Mouse (Mus musculus) spleen, postnatal 0 days (tissue): Measurements from ENCODE around the gene 4933424G06Rik. TPM values are rescaled to one million over a fixed set of nuclear protein-coding genes. Genes with fewer than 3 reads are reported as not detected.

ENCODE experiments used
- polyA plus RNA-seq: library from polyadenylated mRNA; unstranded; fragments of >200 nt; fragmentation: Nextera tagmentation; extraction: Ambion mirVana; gene quantifications from 2 replicates; pipeline ENCODE4 v1.2.1, GENCODE M21; 2015

The 4933424G06Rik gene
- polyA plus RNA-seq: not detected in 2 replicates

DNA sequence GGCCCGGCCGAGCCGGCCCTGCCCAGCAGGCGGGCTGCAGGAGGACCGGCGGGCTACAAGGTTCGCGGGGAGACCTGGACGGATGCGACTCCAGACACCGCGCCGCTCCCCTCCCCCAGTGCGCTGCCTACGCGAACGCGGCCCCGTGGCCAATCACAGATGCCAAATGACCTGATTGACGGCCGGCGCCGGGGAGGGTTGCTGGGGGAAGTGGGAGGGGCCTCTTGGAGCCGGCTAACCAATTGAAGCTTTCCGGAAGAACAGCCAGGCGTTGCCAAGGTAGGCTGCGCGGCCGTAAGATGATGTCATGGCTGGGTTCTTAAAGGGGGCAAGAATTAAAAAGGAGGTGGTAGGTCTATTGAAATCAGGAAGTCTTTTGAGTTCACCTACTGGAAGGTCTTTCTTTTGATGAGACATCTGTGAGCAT lies at the start of gene 4933424G06Rik:
Gene 4933424G06Rik, plus strand, starts transcription at position 296 of the 427 bp plus-strand sequence.

DNA sequence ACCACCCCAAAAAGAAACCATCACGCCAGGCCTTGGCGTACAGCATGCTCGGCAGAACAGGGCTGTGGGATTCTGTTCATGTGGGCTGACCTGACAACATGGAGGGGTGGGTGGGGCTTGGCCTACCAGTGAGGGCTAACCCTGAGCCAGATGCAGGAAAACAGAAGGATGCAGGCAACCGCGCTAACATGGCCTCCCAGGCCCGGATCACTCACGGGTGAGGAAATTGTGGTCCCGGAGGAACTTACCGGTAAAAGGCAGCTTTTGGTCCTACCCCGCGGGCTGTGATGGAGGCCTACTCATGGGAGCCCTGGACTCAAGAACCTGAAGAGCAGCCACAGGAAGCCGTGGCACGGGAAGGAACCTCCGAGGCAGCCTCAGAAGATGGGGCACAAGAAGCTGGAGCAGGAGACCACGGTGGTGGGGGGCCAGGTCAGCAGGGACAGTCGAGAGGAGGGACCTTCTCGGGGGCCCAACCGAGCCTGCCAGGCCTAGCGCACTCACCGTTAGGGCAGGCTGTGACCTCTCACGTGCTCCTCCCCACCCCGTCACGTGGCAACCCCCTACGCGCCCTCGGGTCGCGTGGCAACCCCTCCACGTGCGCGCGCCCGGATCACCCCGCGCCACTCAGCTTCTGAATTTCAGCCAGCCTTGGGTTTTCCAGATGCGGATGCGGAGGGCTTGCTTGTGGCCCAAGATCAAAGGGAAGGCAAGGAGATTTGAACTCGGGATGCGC lies 27.2 kb upstream of the 4933424G06Rik start, which contains the start of gene Fam178b:
Gene Fam178b, minus strand, starts transcription at position 564 of the 736 bp plus-strand sequence.

DNA sequence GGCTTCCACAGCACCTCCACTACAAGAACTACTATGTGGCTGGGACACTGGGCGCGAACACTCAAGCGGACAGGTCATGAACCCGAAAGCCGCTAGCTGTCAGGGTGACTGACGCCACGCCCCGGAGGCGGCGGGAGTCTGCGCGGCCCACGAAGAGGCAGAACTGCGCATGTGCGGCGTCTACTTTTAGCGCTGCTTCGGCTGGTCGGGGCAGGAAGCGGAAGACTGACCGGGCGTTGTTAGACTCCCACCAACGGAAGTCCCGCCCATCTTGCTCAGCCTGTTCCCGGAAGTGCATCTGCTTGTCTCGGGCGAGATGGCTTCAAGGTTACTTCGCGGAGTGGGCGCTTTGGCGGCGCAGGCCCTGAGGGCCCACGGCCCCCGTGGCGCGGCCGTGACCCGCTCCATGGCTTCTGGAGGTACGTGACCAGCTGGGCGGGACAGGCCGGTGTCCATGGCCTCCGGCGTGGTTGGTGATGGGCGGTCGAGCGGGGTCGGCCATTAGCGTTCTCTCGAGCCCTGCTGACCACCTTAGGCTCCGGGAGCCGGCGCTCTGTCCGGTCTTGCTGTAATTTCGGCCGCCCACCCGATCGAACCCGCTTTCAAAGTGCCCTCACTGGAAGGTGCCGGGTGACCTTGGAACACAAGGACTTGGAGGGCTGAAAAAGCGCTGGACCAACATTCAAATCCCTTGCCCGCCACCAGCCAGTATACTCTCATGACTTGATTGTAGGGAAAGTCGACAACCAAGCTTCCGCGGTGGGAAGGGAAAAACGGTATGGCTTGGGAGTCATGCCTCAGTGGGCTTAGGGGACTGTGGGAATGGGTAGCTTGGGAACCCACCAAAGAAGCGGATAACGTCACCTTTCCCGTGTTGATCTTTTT lies 18.4 kb upstream of the 4933424G06Rik start, which contains the start of gene Cox5b:
Gene Cox5b, plus strand, starts transcription at position 179 of the 885 bp plus-strand sequence.

DNA sequence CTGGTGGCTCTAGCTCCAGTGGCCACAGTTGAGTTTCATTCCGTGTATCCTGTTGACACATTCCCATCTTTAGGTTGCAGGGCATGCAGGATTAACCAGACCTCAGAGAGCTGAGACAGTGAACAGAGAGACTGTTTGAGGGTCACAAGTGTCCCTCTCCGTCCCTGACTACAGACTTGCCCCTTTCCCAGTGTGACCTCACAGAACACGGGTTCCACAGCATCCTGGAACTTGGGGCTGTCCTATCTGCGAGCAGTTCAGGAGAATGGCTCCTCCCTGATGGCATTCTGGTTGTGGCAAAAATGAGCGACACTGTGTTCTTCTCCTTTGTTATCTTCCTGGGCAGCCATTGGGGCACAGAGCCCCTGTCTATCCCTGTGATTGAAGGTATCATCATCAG lies 4.4 kb downstream of the 4933424G06Rik start, which contains the start of gene Actr1b:
Gene Actr1b, minus strand, starts transcription at position 112 of the 400 bp plus-strand sequence.

DNA sequence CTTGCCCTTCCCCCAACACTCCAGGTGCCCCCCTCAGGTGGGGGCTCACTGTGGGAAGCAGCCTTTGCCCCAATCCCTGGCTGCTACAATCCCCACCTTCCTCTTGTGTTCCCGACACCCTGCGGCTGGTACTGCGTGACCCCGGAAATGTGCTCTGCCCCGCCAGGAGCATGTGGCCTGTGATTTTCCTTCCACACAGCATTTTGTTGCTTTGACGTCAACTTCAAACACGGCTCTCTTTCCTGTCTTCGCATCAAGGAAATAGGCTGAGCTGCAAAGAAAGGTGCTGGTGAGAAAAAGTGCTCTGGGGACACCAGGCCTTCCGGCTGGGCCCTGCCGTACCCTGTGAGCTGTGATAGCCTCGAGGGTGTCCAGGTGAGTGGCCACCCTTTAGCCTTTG lies 51.6 kb downstream of the 4933424G06Rik start, which contains the start of gene Zap70:
Gene Zap70, plus strand, starts transcription at position 231 of the 400 bp plus-strand sequence.

Other genes starting within 250 kb of the 4933424G06Rik start
- 4.3 and 6.3 TPM in 2 replicates for gene Cnnm4, start 238.5 kb upstream of the 4933424G06Rik start, polyA plus RNA-seq
- 2.0 and 2.8 TPM in 2 replicates for gene Cnnm3, start 198.3 kb upstream of the 4933424G06Rik start, polyA plus RNA-seq
- gene Ankrd23, start 173.3 kb upstream of the 4933424G06Rik start, polyA plus RNA-seq: 4.8 and 8.5 TPM in 2 replicates
- 0.32 TPM in 1 of 2 replicates, not detected in the other for gene Gm42417, start 170.7 kb upstream of the 4933424G06Rik start, polyA plus RNA-seq
- gene Ankrd39, start 162.7 kb upstream of the 4933424G06Rik start, polyA plus RNA-seq: 10.7 and 15.7 TPM in 2 replicates
- gene Sema4c, start 151.8 kb upstream of the 4933424G06Rik start, polyA plus RNA-seq: 3.9 and 5.1 TPM in 2 replicates
- gene Fam178b, start 27.0 kb upstream of the 4933424G06Rik start, polyA plus RNA-seq: 0.42 and 0.88 TPM in 2 replicates
- gene Cox5b, start 18.7 kb upstream of the 4933424G06Rik start, polyA plus RNA-seq: 545 and 584 TPM in 2 replicates
- 23.0 and 24.7 TPM in 2 replicates for gene Actr1b, start 4.3 kb downstream of the 4933424G06Rik start, polyA plus RNA-seq
- gene Zap70, start 51.6 kb downstream of the 4933424G06Rik start, polyA plus RNA-seq: 0.41 and 0.59 TPM in 2 replicates
- gene Tmem131, start 233.5 kb downstream of the 4933424G06Rik start, polyA plus RNA-seq: 11.9 TPM in 2 replicates